Mouse (Mus musculus) liver, embryonic 14.5 days (tissue): Measurements from ENCODE around the gene Aco1. TPM values are rescaled to one million over a fixed set of nuclear protein-coding genes. Genes with fewer than 3 reads are reported as not detected.

Source experiments
- ATAC-seq: fragments of 200-750 bp; cut with Nextera tagmentation; 2 replicates; pipeline ENCODE4 v1.8.0; 2017; ENCODE audit warnings: moderate number of reproducible peaks, mild to moderate bottlenecking, moderate library complexity; ENCODE audit not compliant: insufficient read depth
- DNase-seq, 3 experiments: peaks; one replicate each; pipeline ENCODE4 v3.0.0-alpha.2; 2012 to 2013; ENCODE audit warnings: low read depth in 3 of 3, low spot score in 3 of 3
- H3K27ac ChIP-seq: fragments of 300-500 bp; sonication (generic); 2 replicates; pipeline ENCODE4 v1.5.1; 2014; ENCODE audit warnings: moderate library complexity, mild to moderate bottlenecking, control low read depth, inconsistent platforms
- H3K27me3 ChIP-seq: fragments of 300-500 bp; sonication (generic); 2 replicates; pipeline ENCODE4 v1.6.1; 2014; ENCODE audit warnings: mild to moderate bottlenecking, low read length, moderate library complexity; ENCODE audit not compliant: control insufficient read depth, insufficient read depth
- H3K36me3 ChIP-seq: fragments of 300-500 bp; sonication (generic); replicated peaks from 2 replicates; pipeline ENCODE4 v1.6.1; 2014; ENCODE audit warnings: low read depth; ENCODE audit not compliant: control insufficient read depth, insufficient read depth
- H3K4me1 ChIP-seq, 2 experiments: fragments of 200-500 bp in 1 of 2; fragments of 300-500 bp in 1 of 2; sonication (generic) in 1 of 2; replicated peaks; 2 replicates each; pipeline ENCODE4 v1.6.1; 2012 to 2014; ENCODE audit warnings: antibody characterized with exemption in 1 of 2, inconsistent platforms in 1 of 2, low read length in 1 of 2; ENCODE audit not compliant: control insufficient read depth in 2 of 2, insufficient read depth in 2 of 2
- H3K4me2 ChIP-seq: fragments of 300-500 bp; sonication (generic); 2 replicates; pipeline ENCODE4 v1.6.1; 2014; ENCODE audit warnings: low read depth, mild to moderate bottlenecking, control low read depth, moderate library complexity
- H3K4me3 ChIP-seq, 2 experiments: fragments of 200-500 bp in 1 of 2; fragments of 300-500 bp in 1 of 2; sonication (generic) in 1 of 2; 2 replicates each; pipeline ENCODE4 v1.5.1; 2012 to 2014; ENCODE audit warnings: low read depth in 2 of 2, low read length in 2 of 2, mild to moderate bottlenecking in 2 of 2, control low read depth in 1 of 2, inconsistent platforms in 1 of 2, moderate library complexity in 1 of 2; ENCODE audit not compliant: insufficient read depth in 1 of 2
- H3K9ac ChIP-seq: fragments of 300-500 bp; sonication (generic); replicated peaks from 2 replicates; pipeline ENCODE4 v1.6.1; 2014; ENCODE audit warnings: mild to moderate bottlenecking, control low read depth, moderate library complexity
- H3K9me3 ChIP-seq: fragments of 300-500 bp; sonication (generic); 2 replicates; pipeline ENCODE4 v1.6.1; 2016; ENCODE audit warnings: low read length, mixed read lengths; ENCODE audit not compliant: control insufficient read depth
- CTCF ChIP-seq: IDR thresholded peaks from 2 replicates; pipeline ENCODE4 v1.5.1; 2016; ENCODE audit warnings: antibody characterized with exemption, low read depth, control low read depth
- EP300 ChIP-seq: IDR thresholded peaks from 2 replicates; pipeline ENCODE4 v1.6.1; 2016; ENCODE audit warnings: antibody characterized with exemption, low read depth
- whole genome bisulfite sequencing: fragments of 180-500 bp; shearing (Covaris S2); extraction: QIAGEN DNeasy Blood & Tissue Kit; methylation state at CpG from one replicate; pipeline ENCODE4 v1.1.7; 2014; ENCODE audit not compliant: insufficient replicate concordance; 5-methylcytosine and 5-hydroxymethylcytosine counted together
- polyA plus RNA-seq, 2 experiments: library from polyadenylated mRNA; depleted of rRNA in 1 of 2; stranded (reverse) in 1 of 2; unstranded in 1 of 2; fragments of >200 nt; fragmentation: Nextera tagmentation in 1 of 2; extraction: Ambion mirVana in 1 of 2; gene quantifications; 2 replicates each; pipeline versions ENCODE4 v1.2.1 to v1.2.3; 2012 to 2014

Aco1 gene
- polyA plus RNA-seq, 2 experiments, result 16.0 to 21.0 TPM

- Histone ChIP-seq H3K4me3 (peak overlapping the region; percentile 63 to 76; a peak in 2 of 4 replicates), H3K36me3 (no peaks in the 10 kb centered on the region), H3K4me2 (peak overlapping the region; percentile 77), H3K9me3 (no peaks in the 10 kb centered on the region), H3K27me3 (no peaks in the 10 kb centered on the region), H3K9ac (no peak overlapping the region; the same call in 1 of the 2 replicates), H3K27ac (no peak overlapping the region), H3K4me1 (peaks cover 0 to 4% of the 10 kb centered on the region in 2 experiments; a peak in 1 of 4 replicates)
- 30% methylated on average over 5 of the region's 5 CpGs for WGBS
- no peak for TF ChIP-seq EP300
- DNase-seq, result no peak
- ATAC-seq, result 0 out of 2 replicates have a peak, but pooled peaks have one; percentile 28
These were observed 97.4 kb downstream of the Aco1 start for GRCm38 (mm10) chr4:40240272-40240744.

GRCm38 (mm10) chr4:40241928-40242327 is 99.0 kb downstream of the Aco1 start:
- Histone ChIP-seq H3K9me3 (no peaks in the 10 kb centered on the region), H3K4me2 (no peak overlapping the region), H3K27me3 (no peaks in the 10 kb centered on the region), H3K27ac (no peak overlapping the region), H3K36me3 (no peaks in the 10 kb centered on the region), H3K9ac (no peak overlapping the region), H3K4me1 (peaks cover 0 to 4% of the 10 kb centered on the region in 2 experiments; a peak in 1 of 4 replicates), H3K4me3 (no peak overlapping the region)
- WGBS, result 33% methylated on average over 6 of the region's 6 CpGs
- ATAC-seq (no peak), DNase-seq (no peak)
- no peak for TF ChIP-seq EP300
- no peak for TF ChIP-seq CTCF

- Histone ChIP-seq H3K4me3 (no peak overlapping the region), H3K36me3 (no peaks in the 10 kb centered on the region), H3K4me2 (no peak overlapping the region), H3K9me3 (no peaks in the 10 kb centered on the region), H3K9ac (no peak overlapping the region), H3K27me3 (no peaks in the 10 kb centered on the region), H3K27ac (no peak overlapping the region), H3K4me1 (peaks cover 0 to 4% of the 10 kb centered on the region in 2 experiments; a peak in 1 of 4 replicates)
- 76% methylated on average over 4 of the region's 4 CpGs for WGBS
- TF ChIP-seq CTCF, result no peak
- no peak for TF ChIP-seq EP300
- ATAC-seq, result no peak
- DNase-seq, result no peak
These were observed 100.1 kb downstream of the Aco1 start for GRCm38 (mm10) chr4:40243006-40243405.

GRCm38 (mm10) chr4:40244035-40244434 is 101.2 kb downstream of the Aco1 start:
- TF ChIP-seq CTCF (no peak), EP300 (no peak)
- WGBS, result 37% methylated on average over 8 of the region's 8 CpGs
- peaks cover 0 to 3% of the 10 kb centered on the region in 2 experiments; a peak in 1 of 4 replicates for H3K4me1 ChIP-seq
- no peaks in the 10 kb centered on the region for H3K36me3 ChIP-seq
- no peaks in the 10 kb centered on the region for H3K9me3 ChIP-seq
- DNase-seq, result no peak
- H3K9ac ChIP-seq, result no peak overlapping the region
- H3K27me3 ChIP-seq, result no peaks in the 10 kb centered on the region
- H3K27ac ChIP-seq, result no peak overlapping the region
- no peak for ATAC-seq
- H3K4me3 ChIP-seq, result no peak overlapping the region
- H3K4me2 ChIP-seq, result no peak overlapping the region

Other genes with a start within 250 kb of the Aco1 start
- 1.8 and 3.1 TPM in 2 replicates for gene Ddx58, start 96.7 kb downstream of the Aco1 start, polyA plus RNA-seq (2012; rRNA removed)
- gene Ddx58, start 96.7 kb downstream of the Aco1 start, polyA plus RNA-seq (2014; fragmentation: Nextera tagmentation; extraction: Ambion mirVana), result 2.4 and 2.5 TPM in 2 replicates
- 1.9 and 3.2 TPM in 2 replicates for gene Smim27, start 126.5 kb downstream of the Aco1 start, polyA plus RNA-seq (2012; rRNA removed)
- 20.6 and 24.4 TPM in 2 replicates for gene Smim27, start 126.5 kb downstream of the Aco1 start, polyA plus RNA-seq (2014; fragmentation: Nextera tagmentation; extraction: Ambion mirVana)
- gene Topors, start 126.8 kb downstream of the Aco1 start, polyA plus RNA-seq (2012; rRNA removed), result 4.0 and 7.0 TPM in 2 replicates
- gene Topors, start 126.8 kb downstream of the Aco1 start, polyA plus RNA-seq (2014; fragmentation: Nextera tagmentation; extraction: Ambion mirVana), result 11.7 and 13.1 TPM in 2 replicates
- 56.4 and 62.1 TPM in 2 replicates for gene Ndufb6, start 136.3 kb downstream of the Aco1 start, polyA plus RNA-seq (2012; rRNA removed)
- gene Ndufb6, start 136.3 kb downstream of the Aco1 start, polyA plus RNA-seq (2014; fragmentation: Nextera tagmentation; extraction: Ambion mirVana), result 161 TPM in 2 replicates